Comparison of ENCODE assay signal across 14 mouse cellular contexts in the genomic region with DNA sequence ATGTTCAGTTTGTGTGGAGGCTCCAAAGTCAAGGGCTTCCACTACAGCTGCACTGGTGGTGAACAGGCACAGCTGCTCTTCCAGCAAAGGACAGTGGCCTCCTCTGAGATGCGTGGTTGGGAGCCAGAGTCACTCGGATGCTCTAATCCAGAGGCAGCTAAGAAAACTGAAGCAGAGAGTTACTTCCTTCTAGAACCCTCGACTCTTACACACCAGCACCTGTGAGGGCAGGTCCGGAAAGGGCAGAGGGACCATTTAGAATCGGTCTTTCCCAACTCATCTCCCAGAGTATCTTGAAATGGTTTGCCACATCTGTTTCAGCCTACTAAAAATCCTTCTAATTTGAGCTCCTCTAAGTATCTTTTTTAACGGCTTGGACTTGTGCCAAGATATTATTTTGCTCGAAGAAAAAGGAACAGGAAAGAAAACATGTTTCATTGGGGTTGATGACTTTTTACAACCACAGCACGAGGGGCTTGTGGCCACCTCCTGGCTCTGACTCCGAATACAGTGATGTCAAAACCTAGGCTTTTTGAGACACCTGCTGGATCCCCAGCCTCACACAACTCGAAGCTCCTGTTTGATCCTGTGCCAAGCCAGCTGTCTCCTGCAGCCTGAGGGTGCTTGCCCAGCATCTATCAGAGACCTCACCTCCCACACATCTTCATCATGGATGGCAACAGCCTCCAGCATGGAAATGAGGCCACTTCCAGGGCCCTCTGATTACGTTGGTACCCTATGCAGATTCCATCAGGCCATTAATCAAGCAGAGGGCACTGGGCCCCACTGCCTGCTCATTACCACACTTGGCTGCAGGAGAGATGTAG.
DNase-seq lines count a peak whose midpoint lies in the region; ATAC-seq lines count a peak whose summit lies in the region.
"Had no signal": no experiment of that assay in that cellular context is flagged by ENCODE, and none has a peak within 500 bp of the region (broad histone marks: within the 10 kb centered on the region; RNA-seq: fewer than 3 reads in every experiment).

No protein-coding gene starts in this region.

- peak; percentile 51; the same call in 1 of the 2 replicates for ATAC-seq in hindbrain, embryonic 14.5 days (ENCODE audit: low FRiP score)
- no peak for ATAC-seq in hindbrain, embryonic 11.5 days (ENCODE audit: low FRiP score)
- ATAC-seq in midbrain, embryonic 14.5 days (ENCODE audit: low FRiP score, low TSS enrichment) = no peak
- ATAC-seq in hematopoietic stem cell, adult 5-6 weeks (replicated peaks in 1 of 2; ENCODE audit: insufficient read depth in 1 of 2, low FRiP score in 2 of 2, low TSS enrichment in 1 of 2, low read depth in 1 of 2, poor library complexity in 2 of 2, severe bottlenecking in 2 of 2) = peak; percentile 73 to 84
- ATAC-seq in neural tube, embryonic 14.5 days (ENCODE audit: low read depth) = peak; percentile 73

- H3K4me1 ChIP-seq in hindbrain, embryonic 14.5 days (replicated peaks; ENCODE audit: control insufficient read depth, insufficient read depth, low read length) = no peaks in the 10 kb centered on the region
- no peaks in the 10 kb centered on the region for H3K4me1 ChIP-seq in hindbrain, embryonic 11.5 days (replicated peaks; ENCODE audit: control insufficient read depth, insufficient read depth, low read length)
- H3K4me1 ChIP-seq in midbrain, embryonic 14.5 days (ENCODE audit: control insufficient read depth, insufficient read depth, low read length) = peaks cover 6% of the 10 kb centered on the region; the same call in 1 of the 2 replicates
- H3K4me1 ChIP-seq in midbrain, embryonic 10.5 days = peaks cover 10% of the 10 kb centered on the region
- peaks cover 8% of the 10 kb centered on the region; the same call in 1 of the 2 replicates for H3K4me1 ChIP-seq in neural tube, embryonic 14.5 days (ENCODE audit: control insufficient read depth, insufficient read depth, low read length)
- H3K4me1 ChIP-seq: liver, embryonic 13.5 days; megakaryocyte, embryonic 14.5 days had no signal

- no peak overlapping the region for H3K4me3 ChIP-seq in hindbrain, embryonic 14.5 days (replicated peaks; ENCODE audit: low read length)
- no peak overlapping the region for H3K4me3 ChIP-seq in hindbrain, embryonic 11.5 days (ENCODE audit: low read depth, low read length)
- H3K4me3 ChIP-seq in midbrain, embryonic 14.5 days (replicated peaks; ENCODE audit: low read depth, low read length) = no peak overlapping the region
- no peak overlapping the region for H3K4me3 ChIP-seq in midbrain, embryonic 10.5 days
- no peak overlapping the region for H3K4me3 ChIP-seq in neural tube, embryonic 14.5 days (ENCODE audit: low read depth, low read length)
- H3K4me3 ChIP-seq: liver, embryonic 13.5 days; megakaryocyte, embryonic 14.5 days; neural tube, embryonic 12.5 days had no signal

- no peaks in the 10 kb centered on the region for H3K36me3 ChIP-seq in hindbrain, embryonic 14.5 days (replicated peaks; ENCODE audit: control insufficient read depth, insufficient read depth)
- H3K36me3 ChIP-seq in hindbrain, embryonic 11.5 days (ENCODE audit: control insufficient read depth, insufficient read depth, low read length) = no peaks in the 10 kb centered on the region
- H3K36me3 ChIP-seq in midbrain, embryonic 14.5 days (ENCODE audit: control insufficient read depth, insufficient read depth, low read length) = no peaks in the 10 kb centered on the region
- no peaks in the 10 kb centered on the region for H3K36me3 ChIP-seq in midbrain, embryonic 10.5 days
- no peaks in the 10 kb centered on the region for H3K36me3 ChIP-seq in neural tube, embryonic 14.5 days (ENCODE audit: control insufficient read depth, insufficient read depth, low read length)
- H3K36me3 ChIP-seq: liver, embryonic 13.5 days; neural tube, embryonic 12.5 days had no signal

- H3K9ac ChIP-seq in hindbrain, embryonic 14.5 days = no peak overlapping the region
- no peak overlapping the region for H3K9ac ChIP-seq in hindbrain, embryonic 11.5 days (ENCODE audit: low read depth, low read length)
- no peak overlapping the region for H3K9ac ChIP-seq in midbrain, embryonic 14.5 days (replicated peaks; ENCODE audit: low read length)
- H3K9ac ChIP-seq in neural tube, embryonic 14.5 days (replicated peaks; ENCODE audit: low read depth, low read length) = no peak overlapping the region
- H3K9ac ChIP-seq: liver, embryonic 13.5 days; neural tube, embryonic 12.5 days had no signal

- H3K4me2 ChIP-seq in hindbrain, embryonic 14.5 days (replicated peaks) = no peak overlapping the region
- no peak overlapping the region for H3K4me2 ChIP-seq in hindbrain, embryonic 11.5 days (replicated peaks; ENCODE audit: low read depth, low read length)
- no peak overlapping the region for H3K4me2 ChIP-seq in midbrain, embryonic 14.5 days (ENCODE audit: low read length)
- no peak overlapping the region for H3K4me2 ChIP-seq in neural tube, embryonic 14.5 days (ENCODE audit: low read depth, low read length)
- H3K4me2 ChIP-seq: liver, embryonic 13.5 days; neural tube, embryonic 12.5 days had no signal

- H3K9me3 ChIP-seq in hindbrain, embryonic 14.5 days (ENCODE audit: control insufficient read depth, low read length) = no peaks in the 10 kb centered on the region
- H3K9me3 ChIP-seq in hindbrain, embryonic 11.5 days (ENCODE audit: control insufficient read depth, low read length) = no peaks in the 10 kb centered on the region
- H3K9me3 ChIP-seq in midbrain, embryonic 14.5 days (ENCODE audit: control insufficient read depth, low read length) = no peaks in the 10 kb centered on the region
- H3K9me3 ChIP-seq in midbrain, embryonic 10.5 days (replicated peaks) = no peaks in the 10 kb centered on the region
- H3K9me3 ChIP-seq in neural tube, embryonic 14.5 days (ENCODE audit: control insufficient read depth, low read length) = no peaks in the 10 kb centered on the region
- H3K9me3 ChIP-seq: liver, embryonic 13.5 days; neural tube, embryonic 12.5 days had no signal

- no peak overlapping the region for H3K27ac ChIP-seq in hindbrain, embryonic 14.5 days
- no peak overlapping the region for H3K27ac ChIP-seq in hindbrain, embryonic 11.5 days (ENCODE audit: low read depth, low read length)
- no peak overlapping the region for H3K27ac ChIP-seq in midbrain, embryonic 14.5 days (replicated peaks; ENCODE audit: low read depth, low read length)
- H3K27ac ChIP-seq in midbrain, embryonic 10.5 days (replicated peaks) = no peak overlapping the region
- no peak overlapping the region for H3K27ac ChIP-seq in neural tube, embryonic 14.5 days (ENCODE audit: low read depth, low read length)
- H3K27ac ChIP-seq: liver, embryonic 13.5 days; neural tube, embryonic 12.5 days had no signal

- WGBS in hindbrain, embryonic 14.5 days = 63% methylated on average over 11 of the region's 11 CpGs
- 84% methylated on average over 11 of the region's 11 CpGs for WGBS in hindbrain, embryonic 11.5 days
- WGBS in midbrain, embryonic 14.5 days = 75% methylated on average over 11 of the region's 11 CpGs
- WGBS in midbrain, embryonic 10.5 days = 88% methylated on average over 11 of the region's 11 CpGs
- 57% methylated on average over 11 of the region's 11 CpGs for WGBS in neural tube, embryonic 14.5 days

- DNase-seq in hindbrain, embryonic 14.5 days (ENCODE audit: low spot score) = peak; percentile 49
- DNase-seq in hindbrain, embryonic 11.5 days (ENCODE audit: low spot score) = no peak
- peak; percentile 57 for DNase-seq in midbrain, embryonic 14.5 days
- DNase-seq in midbrain, embryonic 10.5 days (ENCODE audit: low spot score) = no peak
- DNase-seq in urinary bladder, adult 2 months (ENCODE audit: low spot score) = no peak
- DNase-seq: adrenal gland, postnatal 36 days; cerebellum, adult 11-12 months; heart, postnatal 14 days; liver, embryonic 13.5 days had no signal

- no peaks in the 10 kb centered on the region for H3K27me3 ChIP-seq in hindbrain, embryonic 14.5 days (ENCODE audit: control insufficient read depth, insufficient read depth, low read length)
- no peaks in the 10 kb centered on the region for H3K27me3 ChIP-seq in hindbrain, embryonic 11.5 days (ENCODE audit: control insufficient read depth, insufficient read depth, low read length)
- H3K27me3 ChIP-seq in midbrain, embryonic 14.5 days (ENCODE audit: control insufficient read depth, insufficient read depth, low read length) = no peaks in the 10 kb centered on the region
- peaks cover 7% of the 10 kb centered on the region for H3K27me3 ChIP-seq in midbrain, embryonic 10.5 days (ENCODE audit: low read depth, poor library complexity, severe bottlenecking)
- no peaks in the 10 kb centered on the region for H3K27me3 ChIP-seq in neural tube, embryonic 14.5 days (ENCODE audit: control insufficient read depth, insufficient read depth, low read length)
- H3K27me3 ChIP-seq: CH12.LX; liver, embryonic 13.5 days; megakaryocyte, embryonic 14.5 days; neural tube, embryonic 12.5 days had no signal

Comparison
In these comparisons a context has a peak if more than half of its experiments do, and no peak if none do; other contexts are left out.
1. ATAC-seq: peak in hindbrain, embryonic 14.5 days (single experiment), hematopoietic stem cell, adult 5-6 weeks (2 of 2) and neural tube, embryonic 14.5 days (single experiment); none in hindbrain, embryonic 11.5 days (single experiment) and midbrain, embryonic 14.5 days (single experiment).
2. DNase-seq: peak in hindbrain, embryonic 14.5 days (single experiment) and midbrain, embryonic 14.5 days (single experiment); none in hindbrain, embryonic 11.5 days (single experiment), midbrain, embryonic 10.5 days (single experiment) and urinary bladder, adult 2 months (single experiment).